ENCODE assay signal across 8 mouse cellular contexts in genomic region chr17:29873580-29874015, GRCm38 (mm10).
DNase-seq lines count a peak whose midpoint lies in the region; ATAC-seq and TF ChIP-seq lines count a peak whose summit lies in the region.

No protein-coding gene starts in this region.

- peak; percentile 97 for DNase-seq in Muller cell, postnatal 12 days (ENCODE audit: inconsistent ontology term)
- DNase-seq in brain, embryonic 18.5 days (ENCODE audit: low read depth, low spot score) = peak; percentile 70
- DNase-seq in frontal cortex, postnatal 10 days (ENCODE audit: low spot score in 2 of 2) = peak; percentile 82 to 87
- DNase-seq in hindbrain, embryonic 14.5 days (ENCODE audit: low spot score) = peak; percentile 76
- no peak for DNase-seq in liver, postnatal 0 days
- DNase-seq in spleen, postnatal 10 days (ENCODE audit: low spot score in 2 of 2) = no peak
- no peak for DNase-seq in kidney, adult 9 months

- peak; percentile 88 for ATAC-seq in hindbrain, embryonic 14.5 days (ENCODE audit: low FRiP score)
- no peak for ATAC-seq in liver, postnatal 0 days
- ATAC-seq in inflammation-experienced regulatory T-cells, adult 6 months = no peak

- TF ChIP-seq CTCF in liver, postnatal 0 days (IDR thresholded peaks at IDR 0.05; ENCODE audit: low read depth) = no peak

- WGBS in hindbrain, embryonic 14.5 days = 33% methylated on average over 7 of the region's 7 CpGs
- 78% methylated on average over 7 of the region's 7 CpGs for WGBS in liver, postnatal 0 days (ENCODE audit: insufficient replicate concordance)

- H3K4me2 ChIP-seq in hindbrain, embryonic 14.5 days (replicated peaks) = peak overlapping the region; percentile 28; the same call in 1 of the 2 replicates
- H3K4me2 ChIP-seq in liver, postnatal 0 days (ENCODE audit: low read depth, low read length) = peak overlapping the region; percentile 45; the same call in 1 of the 2 replicates

- peak overlapping the region; percentile 82 for H3K27ac ChIP-seq in hindbrain, embryonic 14.5 days
- H3K27ac ChIP-seq in liver, postnatal 0 days (ENCODE audit: low read depth) = no peak overlapping the region

- peak overlapping the region; percentile 45; the same call in 1 of the 2 replicates for H3K9ac ChIP-seq in hindbrain, embryonic 14.5 days
- no peak overlapping the region for H3K9ac ChIP-seq in liver, postnatal 0 days (replicated peaks)

- no peaks in the 10 kb centered on the region for H3K9me3 ChIP-seq in hindbrain, embryonic 14.5 days (ENCODE audit: control insufficient read depth, low read length)
- H3K9me3 ChIP-seq in liver, postnatal 0 days (ENCODE audit: low read length) = peaks cover 4% of the 10 kb centered on the region; the same call in 1 of the 2 replicates

- H3K36me3 ChIP-seq in hindbrain, embryonic 14.5 days (replicated peaks; ENCODE audit: control insufficient read depth, insufficient read depth) = no peaks in the 10 kb centered on the region
- no peaks in the 10 kb centered on the region for H3K36me3 ChIP-seq in liver, postnatal 0 days (replicated peaks; ENCODE audit: insufficient read depth, low read length)

- H3K4me3 ChIP-seq in hindbrain, embryonic 14.5 days (replicated peaks; ENCODE audit: low read length) = no peak overlapping the region
- H3K4me3 ChIP-seq in liver, postnatal 0 days (ENCODE audit: low read depth, low read length) = no peak overlapping the region

- H3K27me3 ChIP-seq in hindbrain, embryonic 14.5 days (ENCODE audit: control insufficient read depth, insufficient read depth, low read length) = no peaks in the 10 kb centered on the region
- H3K27me3 ChIP-seq in liver, postnatal 0 days (ENCODE audit: insufficient read depth, low read length) = 0 out of 2 replicates have a peak, but pooled peaks cover 3% of the 10 kb centered on the region

- peaks cover 23% of the 10 kb centered on the region for H3K4me1 ChIP-seq in hindbrain, embryonic 14.5 days (replicated peaks; ENCODE audit: control insufficient read depth, insufficient read depth, low read length)
- H3K4me1 ChIP-seq in liver, postnatal 0 days (ENCODE audit: insufficient read depth) = peaks cover 4% of the 10 kb centered on the region

- no peak for TF ChIP-seq EP300 in liver, postnatal 0 days (IDR thresholded peaks at IDR 0.05; ENCODE audit: low read depth)

Comparison
In these comparisons a context has a peak if more than half of its experiments do, and no peak if none do; other contexts are left out.
1. DNase-seq: peak in Muller cell, postnatal 12 days (single experiment), brain, embryonic 18.5 days (single experiment), frontal cortex, postnatal 10 days (2 of 2) and hindbrain, embryonic 14.5 days (single experiment); none in liver, postnatal 0 days (single experiment), spleen, postnatal 10 days (0 of 2) and kidney, adult 9 months (single experiment).